ENCODE assay signal across 8 mouse cellular contexts in the genomic region with DNA sequence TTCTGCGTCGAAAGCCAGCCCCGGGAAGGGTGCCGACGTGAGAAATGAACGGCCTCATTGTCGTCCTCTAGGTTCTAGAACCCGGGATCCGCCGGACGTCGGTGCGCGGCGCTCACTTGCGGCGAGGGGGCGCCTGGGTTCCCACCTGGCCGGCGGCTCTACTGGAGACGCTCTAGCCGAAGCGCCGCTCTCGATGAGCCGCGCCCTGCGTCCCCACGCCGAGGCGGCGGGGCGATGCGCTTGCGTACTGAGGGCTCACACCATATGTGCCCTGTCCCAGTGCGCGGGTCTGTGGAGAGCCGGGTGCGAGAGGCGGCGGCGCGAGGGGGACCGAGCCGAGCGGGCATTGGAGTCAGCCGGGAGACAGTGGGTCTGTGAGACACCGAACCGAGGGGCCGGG. TPM values are rescaled to one million over a fixed set of nuclear protein-coding genes. Genes with fewer than 3 reads are reported as not detected.
DNase-seq lines count a peak whose midpoint lies in the region; ATAC-seq lines count a peak whose summit lies in the region.

A gene (minus strand): TSS at position 27 of the 400 bp plus-strand sequence.
A gene (plus strand): TSS at position 144 of the 400 bp plus-strand sequence.

- WGBS in hindbrain, embryonic 13.5 days: under 1% methylated on average over 50 of the region's 50 CpGs

- no peaks in the 10 kb centered on the region for H3K27me3 ChIP-seq in hindbrain, embryonic 13.5 days

- ATAC-seq in hindbrain, embryonic 13.5 days (ENCODE audit: low FRiP score): peak; percentile 93

- peak; percentile 98 for DNase-seq in NIH3T3 (ENCODE audit: low read depth)
- DNase-seq in cerebellum, postnatal 10 days: peak; percentile 96 to 98
- DNase-seq in frontal cortex, postnatal 14 days (ENCODE audit: low spot score in 2 of 2): peak; percentile 92 to 94
- peak; percentile 86 for DNase-seq in layer of hippocampus, postnatal 25 days (ENCODE audit: extremely low spot score in 1 of 2, low spot score in 1 of 2)
- DNase-seq in lung, postnatal 25 days (ENCODE audit: low spot score): peak; percentile 96
- DNase-seq in retina, embryonic 14.5 days (ENCODE audit: low spot score): peak; percentile 95
- peak; percentile 96 for DNase-seq in thymus, postnatal 4 days

- H3K4me3 ChIP-seq in hindbrain, embryonic 13.5 days: peak within 1 kb of the TSS; percentile 89

- H3K4me1 ChIP-seq in hindbrain, embryonic 13.5 days (replicated peaks): peaks cover 23% of the 10 kb centered on the region

- H3K9ac ChIP-seq in hindbrain, embryonic 13.5 days: peak within 1 kb of the TSS; percentile 94

- H3K9me3 ChIP-seq in hindbrain, embryonic 13.5 days: no peaks in the 10 kb centered on the region

- peak within 1 kb of the TSS; percentile 95 for H3K27ac ChIP-seq in hindbrain, embryonic 13.5 days

- peaks cover 28% of the 10 kb centered on the region for H3K36me3 ChIP-seq in hindbrain, embryonic 13.5 days

- H3K4me2 ChIP-seq in hindbrain, embryonic 13.5 days: peak within 1 kb of the TSS; percentile 84

RNA-seq across cellular contexts. Expression of the first gene that starts in this region (rescaled TPM):
- polyA plus RNA-seq in hindbrain, embryonic 13.5 days (2015; fragmentation: Nextera tagmentation; extraction: Ambion mirVana): 166 and 180 TPM in 2 replicates
- 10 to 100 TPM; 62.4 to 64.2 TPM for total RNA-seq in layer of hippocampus, postnatal 25 days (2021)

RNA-seq across cellular contexts. Expression of the second gene that starts in this region (rescaled TPM):
- polyA plus RNA-seq in hindbrain, embryonic 13.5 days (2015; fragmentation: Nextera tagmentation; extraction: Ambion mirVana): 27.9 and 28.4 TPM in 2 replicates
- total RNA-seq in layer of hippocampus, postnatal 25 days (2021): 10 to 100 TPM; 41.5 to 47.4 TPM

Comparison
In these comparisons a context has a peak if more than half of its experiments do, and no peak if none do; other contexts are left out.
1. Peak in every context shown above with its lines: DNase-seq, ATAC-seq, H3K4me3 ChIP-seq and H3K27ac ChIP-seq.